Mouse (Mus musculus) common myeloid progenitor, adult 5-6 weeks (primary cell): Measurements from ENCODE around the gene Etfa. TPM values are rescaled to one million over a fixed set of nuclear protein-coding genes. Genes with fewer than 3 reads are reported as not detected.

Experiments used
- ATAC-seq: replicated peaks from 2 replicates; pipeline ENCODE4 v1.8.0; 2016; ENCODE audit warnings: low read depth, mild to moderate bottlenecking, moderate TSS enrichment, inconsistent platforms; ENCODE audit not compliant: poor library complexity, severe bottlenecking
- total RNA-seq: library from RNA; stranded (forward); fragments of 200-1000, 187-1606 nt; gene quantifications from 2 replicates; pipeline ENCODE4 v1.2.3, GENCODE M21; 2017

The Etfa gene
- total RNA-seq, 1 experiment from 2014 or later = 67.1 TPM

- ATAC-seq = 0 out of 2 replicates have a peak, but pooled peaks have one; percentile 39
These were observed 13.7 kb upstream of the Etfa start for GRCm38 (mm10) chr9:55525716-55526115.

- ATAC-seq = peak; percentile 55
These were observed 486 bp downstream of the Etfa start for GRCm38 (mm10) chr9:55511521-55511993.

- no peak for ATAC-seq
These were observed 1.3 kb downstream of the Etfa start for GRCm38 (mm10) chr9:55510651-55511235.

GRCm38 (mm10) chr9:55509731-55510130 is 2.3 kb downstream of the Etfa start:
- no peak for ATAC-seq

GRCm38 (mm10) chr9:55508701-55509100 is 3.3 kb downstream of the Etfa start:
- no peak for ATAC-seq

GRCm38 (mm10) chr9:55507922-55508321 is 4.1 kb downstream of the Etfa start:
- no peak for ATAC-seq

GRCm38 (mm10) chr9:55482116-55482515 is 29.9 kb downstream of the Etfa start:
- ATAC-seq = no peak

GRCm38 (mm10) chr9:55478699-55479098 is 33.3 kb downstream of the Etfa start:
- no peak for ATAC-seq

- ATAC-seq = no peak
These were observed 36.0 kb downstream of the Etfa start for GRCm38 (mm10) chr9:55476084-55476483.

GRCm38 (mm10) chr9:55468397-55468796 is 43.6 kb downstream of the Etfa start:
- 0 out of 2 replicates have a peak, but pooled peaks have one; percentile 39 for ATAC-seq

- ATAC-seq = no peak
These were observed 58.7 kb downstream of the Etfa start for GRCm38 (mm10) chr9:55453366-55453765.

GRCm38 (mm10) chr9:55452906-55453305 is 59.1 kb downstream of the Etfa start:
- ATAC-seq = no peak

- ATAC-seq = no peak
These were observed 60.6 kb downstream of the Etfa start for GRCm38 (mm10) chr9:55451426-55451825.

GRCm38 (mm10) chr9:55450035-55450434 is 62.0 kb downstream of the Etfa start:
- no peak for ATAC-seq

GRCm38 (mm10) chr9:55449108-55449507 is 62.9 kb downstream of the Etfa start:
- no peak for ATAC-seq

GRCm38 (mm10) chr9:55447509-55447908 is 64.5 kb downstream of the Etfa start:
- ATAC-seq = no peak

- peak; percentile 47; the same call in 1 of the 2 replicates for ATAC-seq
These were observed 72.8 kb downstream of the Etfa start for GRCm38 (mm10) chr9:55439206-55439780.

- no peak for ATAC-seq
These were observed 73.6 kb downstream of the Etfa start for GRCm38 (mm10) chr9:55438433-55438832.

GRCm38 (mm10) chr9:55433875-55434274 is 78.2 kb downstream of the Etfa start:
- ATAC-seq = no peak

- ATAC-seq = no peak
These were observed 79.4 kb downstream of the Etfa start for GRCm38 (mm10) chr9:55432306-55433289.

- no peak for ATAC-seq
These were observed 81.9 kb downstream of the Etfa start for GRCm38 (mm10) chr9:55430133-55430532.
